Mouse (Mus musculus) cerebellum, adult 9-11 months (tissue): ENCODE measurements at regions not wholly inside any gene's neighbourhood (a gene's known extent, or its start where the extent isn't known, plus 50 kb on each side); places are given as distances from the start of the nearest gene placed in this dataset.

Source experiments
- DNase-seq: peaks from one replicate; pipeline ENCODE4 v3.0.0; 2022

GRCm38 (mm10) chr17:64499281-64499997 is 101.1 kb upstream of the Man2a1 start:
- DNase-seq = peak; percentile 10

GRCm38 (mm10) chr17:64502376-64502775 is 98.2 kb upstream of the Man2a1 start:
- DNase-seq = no peak

- DNase-seq = no peak
Measured at GRCm38 (mm10) chr17:64505956-64506355, 94.6 kb upstream of the Man2a1 start.

GRCm38 (mm10) chr17:64511139-64511779 is 89.3 kb upstream of the Man2a1 start:
- DNase-seq = no peak

- DNase-seq = no peak
Measured at GRCm38 (mm10) chr17:64522213-64522612, 78.3 kb upstream of the Man2a1 start.

- no peak for DNase-seq
Measured at GRCm38 (mm10) chr17:64523899-64524298, 76.6 kb upstream of the Man2a1 start.

- no peak for DNase-seq
Measured at GRCm38 (mm10) chr17:64527817-64528216, 72.7 kb upstream of the Man2a1 start.

- no peak for DNase-seq
Measured at GRCm38 (mm10) chr17:64528476-64528875, 72.1 kb upstream of the Man2a1 start.

- no peak for DNase-seq
Measured at GRCm38 (mm10) chr17:64529296-64529994, 71.1 kb upstream of the Man2a1 start.

GRCm38 (mm10) chr17:64531150-64531549 is 69.4 kb upstream of the Man2a1 start:
- no peak for DNase-seq

- no peak for DNase-seq
Measured at GRCm38 (mm10) chr17:64534323-64534722, 66.2 kb upstream of the Man2a1 start.

GRCm38 (mm10) chr17:64538520-64538953 is 62.0 kb upstream of the Man2a1 start:
- no peak for DNase-seq

GRCm38 (mm10) chr17:64540411-64540810 is 60.1 kb upstream of the Man2a1 start:
- no peak for DNase-seq

GRCm38 (mm10) chr17:64548536-64548935 is 52.0 kb upstream of the Man2a1 start:
- peak; percentile 6 for DNase-seq

GRCm38 (mm10) chr17:64550034-64550433 is 50.5 kb upstream of the Man2a1 start:
- DNase-seq = no peak
